Mouse (Mus musculus): ENCODE data around the gene Cryl1. TPM values are rescaled to one million over a fixed set of nuclear protein-coding genes. Genes with fewer than 3 reads are reported as not detected.

The Cryl1 gene
- polyA plus RNA-seq, 1 experiment from 2014 or later, result 9.4 TPM

GRCm38 (mm10) chr14:57300530-57300929 is 97.8 kb downstream of the Cryl1 start:
- H3K9me3 ChIP-seq, result no peaks in the 10 kb centered on the region
- no peak overlapping the region for H3K27ac ChIP-seq
- 0 out of 2 replicates have a peak, but pooled peaks cover 4% of the 10 kb centered on the region for H3K4me1 ChIP-seq
- no peak overlapping the region for H3K4me3 ChIP-seq
- 54% methylated on average over 2 of the region's 2 CpGs for WGBS
- no peak overlapping the region for H3K9ac ChIP-seq
- H3K4me2 ChIP-seq (replicated peaks), result no peak overlapping the region
- no peak for ATAC-seq (ENCODE audit: low FRiP score, low read depth)
- no peaks in the 10 kb centered on the region for H3K36me3 ChIP-seq
- no peaks in the 10 kb centered on the region for H3K27me3 ChIP-seq (replicated peaks)

GRCm38 (mm10) chr14:57297672-57298071 is 100.7 kb downstream of the Cryl1 start:
- Histone ChIP-seq H3K9me3 (no peaks in the 10 kb centered on the region), H3K4me1 (0 out of 2 replicates have a peak, but pooled peaks cover 4% of the 10 kb centered on the region), H3K27ac (no peak overlapping the region), H3K9ac (no peak overlapping the region), H3K27me3 (replicated peaks) (no peaks in the 10 kb centered on the region), H3K4me2 (replicated peaks) (no peak overlapping the region), H3K36me3 (no peaks in the 10 kb centered on the region), H3K4me3 (no peak overlapping the region)
- WGBS, result 57% methylated on average over 5 of the region's 5 CpGs
- no peak for ATAC-seq (ENCODE audit: low FRiP score, low read depth)

- H3K4me1 ChIP-seq, result no peaks in the 10 kb centered on the region
- no peak overlapping the region for H3K27ac ChIP-seq
- H3K4me2 ChIP-seq (replicated peaks), result no peak overlapping the region
- WGBS, result 92% methylated on average over 7 of the region's 7 CpGs
- no peak overlapping the region for H3K9ac ChIP-seq
- no peak for ATAC-seq (ENCODE audit: low FRiP score, low read depth)
- H3K4me3 ChIP-seq, result no peak overlapping the region
- no peaks in the 10 kb centered on the region for H3K9me3 ChIP-seq
- no peaks in the 10 kb centered on the region for H3K36me3 ChIP-seq
- H3K27me3 ChIP-seq (replicated peaks), result no peaks in the 10 kb centered on the region
Observed at GRCm38 (mm10) chr14:57291399-57291942, 106.9 kb downstream of the Cryl1 start.

GRCm38 (mm10) chr14:57289105-57289504 is 109.2 kb downstream of the Cryl1 start:
- Histone ChIP-seq H3K4me2 (replicated peaks) (no peak overlapping the region), H3K9me3 (no peaks in the 10 kb centered on the region), H3K9ac (no peak overlapping the region), H3K4me3 (no peak overlapping the region), H3K27me3 (replicated peaks) (no peaks in the 10 kb centered on the region), H3K4me1 (no peaks in the 10 kb centered on the region), H3K27ac (no peak overlapping the region), H3K36me3 (no peaks in the 10 kb centered on the region)
- 35% methylated on average over 9 of the region's 9 CpGs for WGBS
- no peak for ATAC-seq (ENCODE audit: low FRiP score, low read depth)

- H3K4me1 ChIP-seq, result no peaks in the 10 kb centered on the region
- H3K36me3 ChIP-seq, result no peaks in the 10 kb centered on the region
- H3K27me3 ChIP-seq (replicated peaks), result no peaks in the 10 kb centered on the region
- H3K9ac ChIP-seq, result no peak overlapping the region
- no peak overlapping the region for H3K4me3 ChIP-seq
- 80% methylated on average over 5 of the region's 5 CpGs for WGBS
- H3K27ac ChIP-seq, result no peak overlapping the region
- H3K9me3 ChIP-seq, result no peaks in the 10 kb centered on the region
- H3K4me2 ChIP-seq (replicated peaks), result no peak overlapping the region
- ATAC-seq (ENCODE audit: low FRiP score, low read depth), result no peak
Observed at GRCm38 (mm10) chr14:57283816-57284215, 114.5 kb downstream of the Cryl1 start.

GRCm38 (mm10) chr14:57282591-57282990 is 115.7 kb downstream of the Cryl1 start:
- no peak overlapping the region for H3K27ac ChIP-seq
- H3K27me3 ChIP-seq (replicated peaks), result no peaks in the 10 kb centered on the region
- H3K4me3 ChIP-seq, result no peak overlapping the region
- 60% methylated on average over 2 of the region's 2 CpGs for WGBS
- no peaks in the 10 kb centered on the region for H3K36me3 ChIP-seq
- H3K4me1 ChIP-seq, result no peaks in the 10 kb centered on the region
- no peaks in the 10 kb centered on the region for H3K9me3 ChIP-seq
- H3K9ac ChIP-seq, result no peak overlapping the region
- no peak overlapping the region for H3K4me2 ChIP-seq (replicated peaks)
- no peak for ATAC-seq (ENCODE audit: low FRiP score, low read depth)

GRCm38 (mm10) chr14:57280835-57281234 is 117.5 kb downstream of the Cryl1 start:
- Histone ChIP-seq H3K27me3 (replicated peaks) (no peaks in the 10 kb centered on the region), H3K27ac (no peak overlapping the region), H3K4me2 (replicated peaks) (no peak overlapping the region), H3K4me3 (no peak overlapping the region), H3K36me3 (no peaks in the 10 kb centered on the region), H3K4me1 (no peaks in the 10 kb centered on the region), H3K9ac (no peak overlapping the region), H3K9me3 (no peaks in the 10 kb centered on the region)
- ATAC-seq (ENCODE audit: low FRiP score, low read depth), result no peak
- WGBS, result 92% methylated on average over 3 of the region's 3 CpGs

GRCm38 (mm10) chr14:57276481-57277012 is 121.8 kb downstream of the Cryl1 start:
- WGBS, result 91% methylated on average over 7 of the region's 7 CpGs
- H3K27ac ChIP-seq, result no peak overlapping the region

GRCm38 (mm10) chr14:57272341-57272740 is 126.0 kb downstream of the Cryl1 start:
- Histone ChIP-seq H3K9me3 (no peaks in the 10 kb centered on the region), H3K27me3 (replicated peaks) (no peaks in the 10 kb centered on the region), H3K9ac (no peak overlapping the region), H3K4me1 (no peaks in the 10 kb centered on the region), H3K4me2 (replicated peaks) (no peak overlapping the region), H3K27ac (no peak overlapping the region), H3K4me3 (no peak overlapping the region), H3K36me3 (no peaks in the 10 kb centered on the region)
- no peak for ATAC-seq (ENCODE audit: low FRiP score, low read depth)
- WGBS, result 93% methylated on average over 1 of the region's 1 CpGs

More at GRCm38 (mm10) chr14:57276481-57277012, 121.8 kb downstream of the Cryl1 start:
- H3K4me2 ChIP-seq (replicated peaks), result no peak overlapping the region
- H3K9ac ChIP-seq, result no peak overlapping the region
- no peak for ATAC-seq (ENCODE audit: low FRiP score, low read depth)
- no peaks in the 10 kb centered on the region for H3K27me3 ChIP-seq (replicated peaks)
- H3K9me3 ChIP-seq, result no peaks in the 10 kb centered on the region
- H3K36me3 ChIP-seq, result no peaks in the 10 kb centered on the region
- H3K4me1 ChIP-seq, result no peaks in the 10 kb centered on the region
- no peak overlapping the region for H3K4me3 ChIP-seq

- Histone ChIP-seq H3K4me2 (replicated peaks) (no peak overlapping the region), H3K9me3 (no peaks in the 10 kb centered on the region), H3K4me3 (no peak overlapping the region), H3K27ac (no peak overlapping the region), H3K9ac (no peak overlapping the region), H3K4me1 (no peaks in the 10 kb centered on the region), H3K27me3 (replicated peaks) (no peaks in the 10 kb centered on the region), H3K36me3 (no peaks in the 10 kb centered on the region)
- WGBS, result 78% methylated on average over 1 of the region's 1 CpGs
- ATAC-seq (ENCODE audit: low FRiP score, low read depth), result no peak
Observed at GRCm38 (mm10) chr14:57271861-57272260, 126.5 kb downstream of the Cryl1 start.

- ATAC-seq (ENCODE audit: low FRiP score, low read depth), result no peak
- Histone ChIP-seq H3K4me2 (replicated peaks) (no peak overlapping the region), H3K4me1 (no peaks in the 10 kb centered on the region), H3K9ac (no peak overlapping the region), H3K4me3 (no peak overlapping the region), H3K9me3 (no peaks in the 10 kb centered on the region), H3K27me3 (replicated peaks) (no peaks in the 10 kb centered on the region), H3K36me3 (no peaks in the 10 kb centered on the region), H3K27ac (no peak overlapping the region)
- 83% methylated on average over 3 of the region's 3 CpGs for WGBS
Observed at GRCm38 (mm10) chr14:57268900-57269299, 129.4 kb downstream of the Cryl1 start.

GRCm38 (mm10) chr14:57268344-57268743 is 130.0 kb downstream of the Cryl1 start:
- H3K4me2 ChIP-seq (replicated peaks), result no peak overlapping the region
- ATAC-seq (ENCODE audit: low FRiP score, low read depth), result no peak
- WGBS, result 89% methylated on average over 3 of the region's 3 CpGs

GRCm38 (mm10) chr14:57263943-57264342 is 134.4 kb downstream of the Cryl1 start:
- Histone ChIP-seq H3K27ac (no peak overlapping the region), H3K9me3 (no peaks in the 10 kb centered on the region), H3K9ac (no peak overlapping the region), H3K4me3 (no peak overlapping the region), H3K27me3 (replicated peaks) (no peaks in the 10 kb centered on the region), H3K36me3 (no peaks in the 10 kb centered on the region), H3K4me1 (no peaks in the 10 kb centered on the region), H3K4me2 (replicated peaks) (no peak overlapping the region)
- WGBS, result 90% methylated on average over 10 of the region's 10 CpGs
- no peak for ATAC-seq (ENCODE audit: low FRiP score, low read depth)

More at GRCm38 (mm10) chr14:57268344-57268743, 130.0 kb downstream of the Cryl1 start:
- Histone ChIP-seq H3K9me3 (no peaks in the 10 kb centered on the region), H3K27ac (no peak overlapping the region), H3K4me3 (no peak overlapping the region), H3K36me3 (no peaks in the 10 kb centered on the region), H3K9ac (no peak overlapping the region), H3K4me1 (no peaks in the 10 kb centered on the region), H3K27me3 (replicated peaks) (no peaks in the 10 kb centered on the region)

Measured in neural tube, embryonic 12.5 days (tissue).